Mouse (Mus musculus) stomach, embryonic 14.5 days (tissue): ENCODE measurements at regions not wholly inside any gene's neighbourhood (a gene's known extent, or its start where the extent isn't known, plus 50 kb on each side); places are given as distances from the start of the nearest gene placed in this dataset.

Source experiments
- ATAC-seq: fragments of 200-750 bp; cut with Nextera tagmentation; 2 replicates; pipeline ENCODE4 v1.8.0; 2017; ENCODE audit warnings: low read depth, moderate TSS enrichment; ENCODE audit not compliant: insufficient number of reproducible peaks, insufficient read depth, low FRiP score
- H3K27ac ChIP-seq: fragments of 300-500 bp; sonication (generic); 2 replicates; pipeline ENCODE4 v1.5.1; 2014; ENCODE audit warnings: mild to moderate bottlenecking, low read length, moderate library complexity, mixed read lengths
- H3K27me3 ChIP-seq: fragments of 300-500 bp; sonication (generic); 2 replicates; pipeline ENCODE4 v1.6.1; 2014; ENCODE audit warnings: low read length, control low read depth, mixed read lengths; ENCODE audit not compliant: control insufficient read depth, insufficient read depth
- H3K36me3 ChIP-seq: fragments of 300-500 bp; sonication (generic); 2 replicates; pipeline ENCODE4 v1.6.1; 2014; ENCODE audit warnings: mild to moderate bottlenecking, control low read depth, low read length, moderate library complexity, mixed read lengths; ENCODE audit not compliant: control insufficient read depth, insufficient read depth
- H3K4me1 ChIP-seq: fragments of 300-500 bp; sonication (generic); 2 replicates; pipeline ENCODE4 v1.6.1; 2014; ENCODE audit warnings: low read length, control low read depth, mixed read lengths; ENCODE audit not compliant: control insufficient read depth, insufficient read depth
- H3K4me2 ChIP-seq: fragments of 300-500 bp; sonication (generic); replicated peaks from 2 replicates; pipeline ENCODE4 v1.6.1; 2014; ENCODE audit warnings: low read depth, low read length, control low read depth
- H3K4me3 ChIP-seq: fragments of 300-500 bp; sonication (generic); 2 replicates; pipeline ENCODE4 v1.5.1; 2014; ENCODE audit warnings: low read depth, low read length, control low read depth
- H3K9ac ChIP-seq: fragments of 300-500 bp; sonication (generic); replicated peaks from 2 replicates; pipeline ENCODE4 v1.6.1; 2014; ENCODE audit warnings: low read depth, mild to moderate bottlenecking, control low read depth, low read length, moderate library complexity, mixed read lengths
- H3K9me3 ChIP-seq: fragments of 300-500 bp; sonication (generic); 2 replicates; pipeline ENCODE4 v1.6.1; 2016; ENCODE audit warnings: low read depth, low read length, control low read depth; ENCODE audit not compliant: control insufficient read depth
- WGBS: fragments of 180-500 bp; shearing (Covaris S2); extraction: QIAGEN DNeasy Blood & Tissue Kit; methylation state at CpG from one replicate; pipeline ENCODE4 v1.1.7; 2014; 5-methylcytosine and 5-hydroxymethylcytosine counted together

DNA sequence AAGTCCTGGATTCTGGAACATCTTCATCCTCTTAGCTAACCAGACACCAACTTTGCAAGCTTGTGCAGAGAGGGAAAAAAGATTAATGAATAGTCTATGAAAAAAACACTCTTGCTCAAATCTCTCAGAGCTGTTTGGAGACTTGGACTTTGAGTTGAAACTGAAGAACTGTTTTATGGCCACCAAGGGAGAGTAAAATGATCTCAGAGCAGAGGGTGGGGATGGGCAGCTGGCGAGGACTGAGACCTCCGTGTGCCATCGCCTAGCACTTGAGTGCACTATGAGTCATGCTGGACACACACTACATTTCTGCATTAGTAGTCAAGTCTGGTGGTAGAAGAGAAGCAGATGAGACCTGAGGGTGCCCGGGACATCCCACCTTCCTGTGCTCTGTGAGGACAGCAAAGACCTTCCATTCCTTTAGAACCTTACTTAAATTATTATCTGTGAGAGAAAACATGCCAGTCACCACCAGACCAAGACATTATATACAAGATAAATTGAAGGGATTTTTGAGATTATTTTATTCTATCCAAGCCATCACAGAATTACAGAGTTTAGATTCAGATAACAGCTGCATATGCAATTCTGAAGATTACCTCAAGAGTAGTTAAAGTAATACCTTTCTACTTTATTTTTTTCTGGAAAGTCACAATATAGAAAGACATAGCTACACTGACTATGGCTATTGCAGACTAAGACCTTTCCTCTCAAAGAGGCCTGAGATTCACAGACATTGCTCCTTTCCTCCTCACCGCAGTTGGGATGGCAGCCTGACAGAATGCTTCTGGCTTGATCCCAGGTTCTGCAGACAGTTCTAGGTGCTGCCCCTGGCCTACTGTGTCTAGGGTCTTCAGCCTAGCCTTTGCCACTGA, 125.0 kb upstream of the Speer4f2 start:
- no peak overlapping the region for H3K27ac ChIP-seq
- H3K27me3 ChIP-seq, result no peaks in the 10 kb centered on the region
- 80% methylated on average over 5 of the region's 5 CpGs for WGBS
- H3K4me3 ChIP-seq, result no peak overlapping the region
- no peaks in the 10 kb centered on the region for H3K9me3 ChIP-seq
- H3K4me1 ChIP-seq, result no peaks in the 10 kb centered on the region
- no peak overlapping the region for H3K4me2 ChIP-seq
- no peak overlapping the region for H3K9ac ChIP-seq
- no peaks in the 10 kb centered on the region for H3K36me3 ChIP-seq
- ATAC-seq, result no peak

DNA sequence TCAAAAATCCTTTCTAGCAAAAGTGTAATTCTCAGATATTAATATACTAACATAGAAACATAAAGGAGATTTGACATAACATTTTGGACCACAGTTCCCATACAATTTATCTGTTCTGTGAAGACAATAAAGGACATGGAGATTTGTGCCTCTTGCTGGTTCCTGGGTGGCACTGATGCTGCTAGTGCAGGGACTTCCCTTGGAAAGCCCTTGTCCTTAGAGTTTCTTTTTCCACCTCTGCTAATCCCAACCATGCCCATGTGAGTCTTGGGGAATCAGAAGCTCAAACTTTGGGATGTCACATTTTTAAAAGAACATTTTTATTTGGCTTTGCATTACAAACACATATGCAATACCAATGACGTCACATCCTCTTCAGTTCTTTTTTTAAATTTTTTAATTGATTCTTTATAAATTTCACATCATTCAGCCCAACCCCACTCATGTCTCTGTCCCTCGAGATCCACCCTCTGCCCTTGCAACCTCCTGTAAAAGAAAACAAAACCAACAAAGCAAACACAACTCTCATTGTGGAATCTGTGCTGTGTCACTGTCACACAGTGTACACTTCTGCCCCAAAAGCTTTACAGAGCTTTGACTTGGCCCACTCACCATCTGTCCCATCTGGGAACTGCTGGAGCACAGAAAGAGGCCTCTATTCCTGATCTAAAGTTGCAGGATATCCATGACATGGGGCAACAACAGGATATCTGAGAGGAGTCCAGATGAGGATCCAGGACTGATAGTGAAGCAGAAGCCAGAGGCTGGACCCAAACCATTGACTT, 112.2 kb upstream of the Speer4f2 start:
- Histone ChIP-seq H3K4me1 (no peaks in the 10 kb centered on the region), H3K4me2 (no peak overlapping the region), H3K27ac (no peak overlapping the region), H3K9ac (no peak overlapping the region), H3K36me3 (no peaks in the 10 kb centered on the region), H3K27me3 (no peaks in the 10 kb centered on the region), H3K4me3 (no peak overlapping the region), H3K9me3 (no peaks in the 10 kb centered on the region)
- ATAC-seq, result no peak
- WGBS, result 67% methylated on average over 2 of the region's 2 CpGs

DNA sequence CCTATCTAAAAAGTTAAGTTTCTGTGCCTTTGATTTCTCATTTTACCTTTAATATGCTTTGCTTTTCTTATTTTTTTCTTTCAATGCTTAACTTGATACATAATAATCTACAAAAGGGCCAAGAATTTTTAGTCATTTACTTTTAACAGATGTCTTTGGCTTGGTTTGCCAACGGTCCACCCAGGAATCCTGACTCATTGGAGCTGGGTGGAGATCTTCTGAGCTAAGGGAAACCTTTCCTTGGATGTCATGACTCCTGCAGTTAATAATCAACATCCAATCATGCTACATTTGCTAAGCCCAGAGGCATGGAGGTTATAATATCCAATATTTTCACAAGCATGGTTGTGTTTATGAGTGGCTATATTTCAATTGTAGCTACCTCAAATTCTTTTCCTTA, 110.9 kb upstream of the Speer4f2 start:
- Histone ChIP-seq H3K9ac (no peak overlapping the region), H3K9me3 (no peaks in the 10 kb centered on the region), H3K27me3 (no peaks in the 10 kb centered on the region), H3K36me3 (no peaks in the 10 kb centered on the region), H3K4me2 (no peak overlapping the region), H3K27ac (no peak overlapping the region), H3K4me1 (no peaks in the 10 kb centered on the region), H3K4me3 (no peak overlapping the region)
- WGBS, result 63% methylated on average over 1 of the region's 1 CpGs
- ATAC-seq, result no peak

DNA sequence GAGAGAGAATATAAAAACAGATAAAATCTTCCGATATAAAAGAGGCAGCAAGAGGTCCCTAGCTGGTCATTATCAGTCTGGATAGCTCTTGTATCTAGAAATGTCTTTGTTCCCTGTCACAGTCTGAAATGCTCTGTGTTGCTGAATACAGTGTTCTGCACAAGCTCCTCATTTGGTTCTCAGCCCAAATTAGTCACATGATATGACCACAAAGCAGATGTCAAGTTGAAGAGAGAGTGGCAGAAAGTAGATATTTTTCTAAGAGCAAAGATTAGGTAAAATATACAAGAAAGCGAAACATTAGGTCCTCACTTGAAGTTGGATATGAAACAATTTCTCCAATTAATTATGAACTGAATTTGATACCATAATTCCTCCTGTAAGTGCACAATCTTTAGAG, 101.8 kb upstream of the Speer4f2 start:
- WGBS, result 65% methylated on average over 2 of the region's 2 CpGs
- Histone ChIP-seq H3K4me3 (no peak overlapping the region), H3K36me3 (no peaks in the 10 kb centered on the region), H3K27ac (peak overlapping the region; percentile 63; the same call in 1 of the 2 replicates), H3K4me2 (no peak overlapping the region), H3K9ac (no peak overlapping the region), H3K9me3 (no peaks in the 10 kb centered on the region), H3K4me1 (no peaks in the 10 kb centered on the region), H3K27me3 (no peaks in the 10 kb centered on the region)
- no peak for ATAC-seq

DNA sequence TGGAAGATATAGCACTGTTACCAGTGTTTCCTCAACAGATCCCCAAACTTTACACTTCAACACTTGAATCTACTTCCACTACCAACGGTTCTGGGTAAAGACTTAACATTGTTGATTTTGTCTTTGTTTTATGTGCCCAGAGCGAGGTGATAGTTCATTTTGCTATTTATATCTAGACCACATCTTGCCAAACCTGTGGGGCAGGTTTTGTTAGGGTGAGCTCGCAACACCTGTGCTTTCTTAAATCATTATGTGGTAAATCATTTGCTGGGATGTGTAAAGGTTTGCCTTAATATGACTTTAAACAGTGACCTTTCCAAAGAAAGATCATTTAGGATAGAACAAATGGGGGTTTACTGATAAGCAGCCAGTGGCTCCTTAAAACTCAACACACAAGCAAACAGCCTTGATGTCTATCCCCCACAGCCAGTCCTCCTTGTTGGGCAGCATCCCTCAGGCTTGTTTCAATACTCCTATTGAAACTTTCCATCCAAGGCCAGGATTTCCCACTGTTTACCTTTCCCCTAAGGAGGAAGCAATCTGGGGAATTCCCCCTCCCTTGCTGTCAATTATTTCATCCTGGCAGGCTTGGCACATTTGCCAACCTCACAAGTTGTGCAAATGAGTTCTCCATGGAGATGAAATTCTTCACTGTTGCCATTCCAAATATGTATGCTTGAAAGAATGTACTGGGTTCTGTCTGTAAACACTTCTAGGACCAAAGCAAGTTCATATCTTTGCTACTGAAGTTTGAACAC, 101.1 kb upstream of the Speer4f2 start:
- H3K4me3 ChIP-seq, result no peak overlapping the region
- H3K27me3 ChIP-seq, result no peaks in the 10 kb centered on the region
- ATAC-seq, result peak; percentile 92
- no peak overlapping the region for H3K9ac ChIP-seq
- no peaks in the 10 kb centered on the region for H3K4me1 ChIP-seq
- H3K9me3 ChIP-seq, result no peaks in the 10 kb centered on the region
- 49% methylated on average over 3 of the region's 3 CpGs for WGBS
- no peaks in the 10 kb centered on the region for H3K36me3 ChIP-seq
- H3K4me2 ChIP-seq, result no peak overlapping the region
- peak overlapping the region; percentile 70; the same call in 1 of the 2 replicates for H3K27ac ChIP-seq

DNA sequence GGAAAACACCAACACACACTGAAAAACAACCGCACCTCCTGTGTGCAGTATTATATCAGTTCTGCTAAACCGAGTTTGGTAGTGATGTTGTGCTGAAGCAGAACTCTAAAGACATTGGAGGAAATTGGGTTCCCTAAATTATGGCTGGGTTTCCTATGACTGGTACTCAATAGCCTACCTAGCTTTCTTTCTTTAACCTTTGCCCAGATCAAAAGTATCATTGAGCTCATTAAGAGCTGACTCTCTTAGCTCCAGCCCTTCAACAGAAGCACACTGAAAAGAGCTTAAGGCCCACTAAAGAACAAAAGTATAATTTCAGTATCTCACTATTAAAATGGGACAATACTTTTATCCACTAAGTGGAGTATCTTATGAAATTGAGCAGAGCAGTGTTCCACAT, 97.6 kb upstream of the Speer4f2 start:
- ATAC-seq, result no peak
- H3K27me3 ChIP-seq, result no peaks in the 10 kb centered on the region

DNA sequence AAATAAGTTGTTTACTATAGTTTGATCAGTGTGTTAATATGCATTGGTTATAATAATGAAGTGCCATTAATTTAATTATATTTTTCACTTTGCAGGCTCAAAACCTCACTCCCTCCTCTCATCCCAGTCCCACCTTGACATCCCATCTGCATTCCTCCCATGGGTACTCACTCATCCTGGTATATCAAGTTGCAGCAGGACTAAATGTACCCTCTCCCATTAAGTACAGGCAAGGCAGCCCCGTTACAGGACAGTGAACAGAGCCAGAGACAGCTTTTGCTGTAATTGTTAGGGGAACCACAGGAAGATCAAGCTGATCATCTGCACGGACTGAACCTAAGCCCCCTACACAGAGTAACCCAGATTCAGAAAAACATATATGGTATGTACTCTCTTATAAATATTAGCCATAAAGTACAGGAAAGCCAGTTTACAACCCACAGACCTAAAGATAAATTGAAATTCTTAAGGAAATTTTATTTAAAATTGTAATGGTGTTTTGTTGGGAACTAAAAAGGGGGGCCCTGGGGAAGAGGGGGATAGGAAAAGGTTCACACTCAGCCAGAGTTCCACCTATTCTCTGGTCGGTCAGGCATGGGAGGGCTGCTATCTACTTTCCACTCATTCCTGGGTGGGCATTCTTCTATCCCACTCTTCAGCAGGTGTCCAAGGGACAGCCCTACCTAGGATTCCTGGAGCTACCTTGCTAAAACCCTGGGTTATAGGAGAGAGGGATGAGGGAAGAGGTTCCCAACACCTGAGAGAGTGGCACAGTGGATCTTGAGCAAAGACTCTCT, 96.0 kb upstream of the Speer4f2 start:
- H3K9me3 ChIP-seq, result no peaks in the 10 kb centered on the region
- no peaks in the 10 kb centered on the region for H3K4me1 ChIP-seq
- no peak overlapping the region for H3K4me3 ChIP-seq
- H3K36me3 ChIP-seq, result no peaks in the 10 kb centered on the region
- no peak overlapping the region for H3K9ac ChIP-seq
- ATAC-seq, result no peak
- H3K27ac ChIP-seq, result no peak overlapping the region
- 78% methylated on average over 3 of the region's 3 CpGs for WGBS
- H3K27me3 ChIP-seq, result no peaks in the 10 kb centered on the region
- no peak overlapping the region for H3K4me2 ChIP-seq

More for the DNA sequence above, 97.6 kb upstream of the Speer4f2 start:
- Histone ChIP-seq H3K4me3 (no peak overlapping the region), H3K9ac (no peak overlapping the region), H3K36me3 (no peaks in the 10 kb centered on the region), H3K9me3 (no peaks in the 10 kb centered on the region), H3K4me1 (no peaks in the 10 kb centered on the region), H3K27ac (no peak overlapping the region), H3K4me2 (no peak overlapping the region)
- 92% methylated on average over 2 of the region's 2 CpGs for WGBS

DNA sequence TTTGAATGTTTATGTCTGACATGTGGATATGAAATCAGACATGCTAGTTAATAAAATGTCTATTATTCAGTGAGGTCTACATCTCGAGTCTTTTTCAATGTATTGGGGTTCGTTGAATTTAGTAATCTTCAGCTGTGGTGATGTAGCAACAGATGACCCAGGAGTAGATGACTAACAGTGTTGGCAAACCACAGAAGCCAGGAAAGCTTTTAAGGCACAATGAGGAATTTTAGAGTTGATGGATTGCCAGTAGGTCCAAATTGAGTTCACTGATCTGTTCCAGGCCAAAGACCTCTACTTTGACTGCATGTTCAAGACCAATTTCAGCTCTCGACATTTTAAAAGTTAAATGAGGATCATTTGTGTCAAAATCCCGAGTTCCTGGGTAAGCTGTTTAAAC, 92.8 kb upstream of the Speer4f2 start:
- Histone ChIP-seq H3K4me2 (no peak overlapping the region), H3K9me3 (no peaks in the 10 kb centered on the region), H3K9ac (no peak overlapping the region), H3K36me3 (no peaks in the 10 kb centered on the region), H3K4me3 (no peak overlapping the region), H3K27me3 (no peaks in the 10 kb centered on the region), H3K27ac (no peak overlapping the region), H3K4me1 (no peaks in the 10 kb centered on the region)
- 65% methylated on average over 4 of the region's 4 CpGs for WGBS
- ATAC-seq, result no peak
